Comparison of ENCODE assay signal across 18 mouse cellular contexts in the genomic region with DNA sequence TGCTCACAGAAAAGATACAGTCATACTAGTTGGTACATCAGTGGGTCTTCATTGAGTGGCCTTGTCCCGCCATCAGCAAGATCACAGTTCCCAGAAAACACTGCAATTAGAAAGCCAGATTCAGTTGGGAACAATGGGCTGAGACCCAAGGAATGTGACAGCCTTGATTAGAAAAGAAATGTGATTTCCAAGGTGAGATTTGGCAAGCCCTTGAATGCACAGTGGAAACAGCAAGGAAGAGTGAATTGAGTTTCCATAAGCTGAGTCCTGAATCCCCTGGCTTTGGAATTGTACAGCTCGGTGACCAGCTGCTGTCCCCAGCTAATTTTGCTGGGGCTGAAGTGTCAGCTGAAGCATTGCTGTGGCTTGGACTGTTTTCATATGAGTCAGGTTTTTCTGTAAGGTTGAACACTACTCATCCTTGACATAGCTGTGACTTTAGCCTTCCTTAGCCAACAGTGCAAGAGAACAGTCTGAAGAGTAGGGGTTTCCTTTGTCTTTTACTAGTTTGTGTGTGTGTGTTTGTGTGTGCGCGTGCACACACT.
"Had no signal": no experiment of that assay in that cellular context is flagged by ENCODE, and none has a peak within 500 bp of the region (broad histone marks: within the 10 kb centered on the region; RNA-seq: fewer than 3 reads in every experiment).

No protein-coding gene starts in this region.

- H3K27ac ChIP-seq: kidney, postnatal 0 days; limb, embryonic 15.5 days; liver, embryonic 12.5 days; midbrain, embryonic 10.5 days; neural tube, embryonic 12.5 days; stomach, embryonic 15.5 days had no signal

- H3K4me1 ChIP-seq: limb, embryonic 15.5 days; liver, embryonic 12.5 days; midbrain, embryonic 10.5 days; neural tube, embryonic 12.5 days; stomach, embryonic 15.5 days had no signal

- DNase-seq: kidney, postnatal 36 days; layer of hippocampus, adult 9-11 months; layer of hippocampus, postnatal 36 days; lung, embryonic 14.5 days; lung, postnatal 10 days; lung, postnatal 4 days; midbrain, embryonic 14.5 days; retina, postnatal 1 day; right cerebral cortex, postnatal 4 days; spleen, adult 18-20 months; thymus, adult 2 months; thymus, postnatal 36 days had no signal

- H3K9ac ChIP-seq: limb, embryonic 15.5 days; liver, embryonic 12.5 days; lung, embryonic 14.5 days; neural tube, embryonic 12.5 days; stomach, embryonic 15.5 days had no signal

- H3K27me3 ChIP-seq: limb, embryonic 15.5 days; liver, embryonic 12.5 days; neural tube, embryonic 12.5 days; stomach, embryonic 15.5 days had no signal

- H3K9me3 ChIP-seq: limb, embryonic 15.5 days; liver, embryonic 12.5 days; midbrain, embryonic 10.5 days; neural tube, embryonic 12.5 days; stomach, embryonic 15.5 days had no signal

- ATAC-seq: liver, embryonic 12.5 days had no signal

- H3K4me2 ChIP-seq: limb, embryonic 15.5 days; liver, embryonic 12.5 days; lung, embryonic 14.5 days; neural tube, embryonic 12.5 days; stomach, embryonic 15.5 days had no signal

- H3K4me3 ChIP-seq: limb, embryonic 15.5 days; liver, embryonic 12.5 days; midbrain, embryonic 10.5 days; neural tube, embryonic 12.5 days; stomach, embryonic 15.5 days had no signal

- H3K36me3 ChIP-seq: limb, embryonic 15.5 days; liver, embryonic 12.5 days; midbrain, embryonic 10.5 days; neural tube, embryonic 12.5 days; stomach, embryonic 15.5 days had no signal
